Mouse (Mus musculus) lung, postnatal 0 days (tissue): Measurements from ENCODE around the gene Tfip11. TPM values are rescaled to one million over a fixed set of nuclear protein-coding genes. Genes with fewer than 3 reads are reported as not detected.

Source experiments
- ATAC-seq: fragments of 200-750 bp; cut with Nextera tagmentation; 2 replicates; pipeline ENCODE4 v1.8.0; 2017; ENCODE audit warnings: moderate library complexity
- DNase-seq: peaks from one replicate; pipeline ENCODE4 v3.0.0-alpha.2; 2016; ENCODE audit warnings: low spot score
- H3K27ac ChIP-seq: fragments of 300-500 bp; sonication (generic); 2 replicates; pipeline ENCODE4 v1.5.1; 2014; ENCODE audit warnings: antibody characterized with exemption, mild to moderate bottlenecking, low read length, mixed read lengths
- H3K27me3 ChIP-seq: fragments of 300-500 bp; sonication (generic); replicated peaks from 2 replicates; pipeline ENCODE4 v1.6.1; 2014; ENCODE audit warnings: low read length, mixed read lengths; ENCODE audit not compliant: insufficient read depth
- H3K36me3 ChIP-seq: fragments of 300-500 bp; sonication (generic); 2 replicates; pipeline ENCODE4 v1.6.1; 2014; ENCODE audit warnings: low read length, mixed read lengths; ENCODE audit not compliant: insufficient read depth
- H3K4me1 ChIP-seq: fragments of 300-500 bp; sonication (generic); 2 replicates; pipeline ENCODE4 v1.6.1; 2014; ENCODE audit warnings: antibody characterized with exemption, low read depth, low read length, mixed read lengths; ENCODE audit not compliant: insufficient read depth
- H3K4me2 ChIP-seq: fragments of 300-500 bp; sonication (generic); replicated peaks from 2 replicates; pipeline ENCODE4 v1.6.1; 2014; ENCODE audit warnings: low read depth, mild to moderate bottlenecking, low read length, moderate library complexity, mixed read lengths
- H3K4me3 ChIP-seq: fragments of 300-500 bp; sonication (generic); 2 replicates; pipeline ENCODE4 v1.5.1; 2014; ENCODE audit warnings: low read depth, low read length
- H3K9ac ChIP-seq: fragments of 300-500 bp; sonication (generic); replicated peaks from 2 replicates; pipeline ENCODE4 v1.6.1; 2014; ENCODE audit warnings: low read depth, mild to moderate bottlenecking
- H3K9me3 ChIP-seq: fragments of 300-500 bp; sonication (generic); 2 replicates; pipeline ENCODE4 v1.6.1; 2016; ENCODE audit warnings: low read length, mixed read lengths
- CTCF ChIP-seq: IDR thresholded peaks from 2 replicates; pipeline ENCODE4 v1.5.1; 2016; ENCODE audit warnings: antibody characterized with exemption, mild to moderate bottlenecking
- EP300 ChIP-seq: IDR thresholded peaks from 2 replicates; pipeline ENCODE4 v1.6.1; 2016; ENCODE audit warnings: antibody characterized with exemption, mild to moderate bottlenecking, control low read depth
- WGBS: fragments of 180-500 bp; shearing (Covaris S2); extraction: QIAGEN DNeasy Blood & Tissue Kit; methylation state at CpG from one replicate; pipeline ENCODE4 v1.1.7; 2014; 5-methylcytosine and 5-hydroxymethylcytosine counted together
- polyA plus RNA-seq: library from polyadenylated mRNA; unstranded; fragments of >200 nt; fragmentation: Nextera tagmentation; extraction: Ambion mirVana; gene quantifications from 2 replicates; pipeline ENCODE4 v1.2.1, GENCODE M21; 2015

Tfip11 gene
- polyA plus RNA-seq, 1 experiment from 2014 or later, result 16.0 TPM

DNA sequence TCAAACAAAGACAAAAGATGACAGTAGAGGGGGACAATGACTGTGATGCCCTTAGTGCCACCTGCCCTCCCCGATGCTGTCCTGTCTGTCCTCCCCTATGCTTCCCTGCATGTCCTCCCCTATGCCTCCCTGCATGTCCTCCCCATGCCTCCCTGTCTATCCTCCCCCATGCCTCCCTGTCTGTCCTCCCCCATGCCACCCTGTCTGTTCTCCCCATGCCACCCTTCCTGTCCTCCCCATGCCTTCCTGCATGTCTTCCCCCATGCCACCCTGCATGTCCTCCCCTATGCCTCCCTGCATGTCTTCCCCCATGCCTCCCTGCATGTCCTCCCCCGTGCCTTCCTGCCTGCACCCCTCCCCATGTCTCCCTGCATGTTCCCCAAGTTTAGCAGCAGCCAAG lies 26.0 kb upstream of the Tfip11 start:
- no peak overlapping the region for H3K27ac ChIP-seq
- no peak overlapping the region for H3K4me3 ChIP-seq
- no peak overlapping the region for H3K9ac ChIP-seq
- 60% methylated on average over 2 of the region's 2 CpGs for WGBS
- no peaks in the 10 kb centered on the region for H3K9me3 ChIP-seq
- peaks cover 8% of the 10 kb centered on the region; the same call in 1 of the 2 replicates for H3K4me1 ChIP-seq
- no peaks in the 10 kb centered on the region for H3K36me3 ChIP-seq
- DNase-seq (no peak), ATAC-seq (no peak)
- no peaks in the 10 kb centered on the region for H3K27me3 ChIP-seq
- TF ChIP-seq EP300, result no peak
- TF ChIP-seq CTCF, result no peak
- no peak overlapping the region for H3K4me2 ChIP-seq

- DNase-seq, result no peak
- WGBS, result 78% methylated on average over 6 of the region's 6 CpGs
- no peaks in the 10 kb centered on the region for H3K9me3 ChIP-seq
Observed at GRCm38 (mm10) chr5:112300721-112301308, 25.3 kb upstream of the Tfip11 start.

GRCm38 (mm10) chr5:112301694-112302093 lies 24.5 kb upstream of the Tfip11 start:
- ATAC-seq, result no peak
- Histone ChIP-seq H3K9ac (no peak overlapping the region), H3K9me3 (no peaks in the 10 kb centered on the region), H3K27me3 (no peaks in the 10 kb centered on the region), H3K4me3 (no peak overlapping the region), H3K36me3 (0 out of 2 replicates have a peak, but pooled peaks cover 5% of the 10 kb centered on the region), H3K4me1 (peaks cover 8% of the 10 kb centered on the region; the same call in 1 of the 2 replicates), H3K4me2 (no peak overlapping the region), H3K27ac (no peak overlapping the region)
- peak; percentile 41 for TF ChIP-seq CTCF
- no peak for TF ChIP-seq EP300
- DNase-seq, result no peak
- WGBS, result 80% methylated on average over 4 of the region's 4 CpGs

More at GRCm38 (mm10) chr5:112300721-112301308, 25.3 kb upstream of the Tfip11 start:
- H3K4me1 ChIP-seq, result peaks cover 8% of the 10 kb centered on the region; the same call in 1 of the 2 replicates
- no peaks in the 10 kb centered on the region for H3K36me3 ChIP-seq
- H3K4me2 ChIP-seq, result no peak overlapping the region
- no peak for ATAC-seq
- H3K9ac ChIP-seq, result no peak overlapping the region
- H3K4me3 ChIP-seq, result no peak overlapping the region
- TF ChIP-seq EP300, result no peak
- TF ChIP-seq CTCF, result no peak
- no peak overlapping the region for H3K27ac ChIP-seq
- no peaks in the 10 kb centered on the region for H3K27me3 ChIP-seq

- H3K4me3 ChIP-seq, result no peak overlapping the region
- 58% methylated on average over 5 of the region's 5 CpGs for WGBS
- no peaks in the 10 kb centered on the region for H3K9me3 ChIP-seq
- H3K4me2 ChIP-seq, result no peak overlapping the region
- peaks cover 8% of the 10 kb centered on the region; the same call in 1 of the 2 replicates for H3K4me1 ChIP-seq
- peak; percentile 39; the same call in 1 of the 2 replicates for ATAC-seq
- H3K27ac ChIP-seq, result no peak overlapping the region
- TF ChIP-seq CTCF, result no peak
- no peak for TF ChIP-seq EP300
- no peak for DNase-seq
- H3K36me3 ChIP-seq, result peaks cover 8% of the 10 kb centered on the region; the same call in 1 of the 2 replicates
- no peaks in the 10 kb centered on the region for H3K27me3 ChIP-seq
- no peak overlapping the region for H3K9ac ChIP-seq
Observed at GRCm38 (mm10) chr5:112302310-112302709, 23.8 kb upstream of the Tfip11 start.

GRCm38 (mm10) chr5:112305842-112306241 lies 20.3 kb upstream of the Tfip11 start:
- DNase-seq (no peak), ATAC-seq (no peak)
- no peak for TF ChIP-seq CTCF
- TF ChIP-seq EP300, result no peak
- Histone ChIP-seq H3K4me3 (no peak overlapping the region), H3K27me3 (no peaks in the 10 kb centered on the region), H3K36me3 (peaks cover 35% of the 10 kb centered on the region), H3K4me1 (peaks cover 3% of the 10 kb centered on the region; the same call in 1 of the 2 replicates), H3K9ac (no peak overlapping the region), H3K9me3 (no peaks in the 10 kb centered on the region), H3K4me2 (no peak overlapping the region), H3K27ac (no peak overlapping the region)
- 87% methylated on average over 5 of the region's 5 CpGs for WGBS

DNA sequence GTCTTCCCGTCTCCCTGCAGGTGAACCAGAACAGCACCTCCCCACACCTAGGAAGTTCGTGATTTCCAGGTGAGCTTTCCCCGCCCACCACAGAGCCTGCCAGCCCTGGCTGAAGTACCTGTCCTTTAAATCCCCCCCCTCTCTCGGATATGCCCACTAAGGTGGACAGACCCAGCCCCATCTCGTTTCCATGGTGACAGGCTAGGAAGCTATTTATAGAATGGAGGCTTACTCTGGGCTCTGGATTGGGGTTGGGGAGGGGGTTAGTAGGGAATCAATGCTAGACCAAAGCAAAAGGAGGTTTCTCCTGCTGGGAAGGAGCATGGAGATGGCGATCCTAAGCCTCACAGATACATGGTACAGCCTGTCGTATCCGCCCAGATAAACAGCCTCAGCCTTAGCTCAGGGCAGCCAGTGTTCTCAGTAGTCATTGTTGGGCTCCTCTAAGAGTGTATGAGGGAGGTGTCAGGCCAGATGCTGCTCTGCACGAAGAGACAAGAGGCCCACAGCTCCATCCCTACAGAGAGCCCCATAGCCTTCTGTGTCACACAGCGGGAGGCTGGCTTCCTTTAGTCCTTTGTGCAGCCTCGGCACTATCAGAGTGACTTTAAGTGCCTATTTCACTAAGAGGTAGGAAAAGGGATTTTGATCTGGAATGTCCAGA lies 12.8 kb upstream of the Tfip11 start:
- Histone ChIP-seq H3K27me3 (no peaks in the 10 kb centered on the region), H3K9me3 (no peaks in the 10 kb centered on the region), H3K9ac (no peak overlapping the region), H3K4me3 (no peak overlapping the region), H3K4me1 (no peaks in the 10 kb centered on the region), H3K27ac (no peak overlapping the region), H3K4me2 (no peak overlapping the region), H3K36me3 (peaks cover 34% of the 10 kb centered on the region; the same call in 1 of the 2 replicates)
- DNase-seq (no peak), ATAC-seq (no peak)
- TF ChIP-seq CTCF (no peak), EP300 (no peak)
- WGBS, result 72% methylated on average over 11 of the region's 11 CpGs
